Mouse (Mus musculus): ENCODE results near the gene Hrh2. TPM values are rescaled to one million over a fixed set of nuclear protein-coding genes. Genes with fewer than 3 reads are reported as not detected.

The Hrh2 gene
- 0.30 TPM for polyA plus RNA-seq (2014; fragmentation: Illumina TruSeq; extraction: RNeasy Lipid Tissue Mini Kit (QIAGEN cat#74804); ENCODE audit: low replicate concordance)

GRCm38 (mm10) chr13:54192021-54192481 lies at the start of gene Hrh2:
Hrh2 (plus strand) TSS chr13:54192129.

Other genes with a start within 250 kb of the Hrh2 start
- gene Drd1, start 136.4 kb upstream of the Hrh2 start, polyA plus RNA-seq (2014; fragmentation: Illumina TruSeq; extraction: RNeasy Lipid Tissue Mini Kit (QIAGEN cat#74804); ENCODE audit: low replicate concordance) = not detected
- gene Sfxn1, start 120.3 kb upstream of the Hrh2 start, polyA plus RNA-seq (2014; fragmentation: Illumina TruSeq; extraction: RNeasy Lipid Tissue Mini Kit (QIAGEN cat#74804); ENCODE audit: low replicate concordance) = 398 TPM
- gene Cplx2, start 179.2 kb downstream of the Hrh2 start, polyA plus RNA-seq (2014; fragmentation: Illumina TruSeq; extraction: RNeasy Lipid Tissue Mini Kit (QIAGEN cat#74804); ENCODE audit: low replicate concordance) = 3.3 TPM